Mouse (Mus musculus) 416B (cell line): Measurements from ENCODE around the gene AV320801.
"Not testable (repeated sequence)": the region's sequence is repeated elsewhere in the genome, so short reads cannot be mapped to it uniquely, and the experiment has no call there.

ENCODE experiments used
- DNase-seq: peaks from one replicate; pipeline ENCODE4 v3.0.0; 2011; ENCODE audit warnings: low read depth

The AV320801 gene

GRCm38 (mm10) chrX:135494288-135494687 lies at the start of gene AV320801:
AV320801 (plus strand) TSS chrX:135494588.
- DNase-seq, result not testable (repeated sequence)

- DNase-seq, result not testable (repeated sequence)
These were observed 30.2 kb upstream of the AV320801 start for GRCm38 (mm10) chrX:135464160-135464559.

- not testable (repeated sequence) for DNase-seq
These were observed 12.5 kb upstream of the AV320801 start for GRCm38 (mm10) chrX:135481902-135482301.

- DNase-seq, result not testable (repeated sequence)
These were observed 11.2 kb upstream of the AV320801 start for GRCm38 (mm10) chrX:135483183-135483582.
